Mouse (Mus musculus) spleen, adult 2 months (tissue): Measurements from ENCODE around the gene Usp36.

ENCODE experiments used
- CTCF ChIP-seq: fragments of 200-500 bp; IDR thresholded peaks from 2 replicates; pipeline ENCODE4 v1.5.1; 2011; ENCODE audit warnings: mild to moderate bottlenecking, inconsistent platforms; ENCODE audit not compliant: insufficient read depth, insufficient read length, insufficient replicate concordance; ENCODE audit errors: extremely low read depth
- POLR2A ChIP-seq: fragments of 200-500 bp; IDR thresholded peaks from 2 replicates; pipeline ENCODE4 v1.6.1; 2011; ENCODE audit warnings: low read depth, low read length, inconsistent platforms

GRCm38 (mm10) chr11:118275092-118275491, 15.0 kb downstream of the Usp36 start:
- TF ChIP-seq POLR2A (no peak), CTCF (no peak)
